Mouse (Mus musculus) thymus, postnatal 25 days (tissue): ENCODE data around the gene Olfr1033.
"Not testable (repeated sequence)": the region's sequence is repeated elsewhere in the genome, so short reads cannot be mapped to it uniquely, and the experiment has no call there.

Source experiments
- DNase-seq: peaks from one replicate; pipeline ENCODE4 v3.0.0; 2022

Gene Olfr1033

DNA sequence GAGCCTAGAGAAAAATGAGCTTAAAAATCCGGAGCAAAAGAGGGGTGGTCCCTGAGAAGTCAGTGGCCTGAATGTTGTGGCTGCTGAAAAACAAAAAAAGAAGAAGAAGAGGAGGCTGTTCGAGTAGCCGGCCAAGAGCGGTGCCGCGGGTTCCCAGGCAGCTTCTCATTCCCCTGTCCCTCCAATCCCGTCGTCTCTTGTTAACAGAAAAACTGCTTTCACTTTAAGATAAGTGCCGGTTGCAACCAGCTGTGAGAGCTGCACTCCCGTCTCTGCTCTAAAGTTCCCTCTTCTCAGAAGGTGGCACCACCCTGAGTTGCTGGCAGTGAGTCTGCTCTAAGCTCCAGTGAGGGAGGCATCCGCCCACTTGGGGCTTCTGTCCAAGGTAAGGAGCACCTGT, at the start of gene Olfr1033:
Olfr1033 (plus strand) TSS at position 228 of the 400 bp plus-strand sequence.
- not testable (repeated sequence) for DNase-seq

DNA sequence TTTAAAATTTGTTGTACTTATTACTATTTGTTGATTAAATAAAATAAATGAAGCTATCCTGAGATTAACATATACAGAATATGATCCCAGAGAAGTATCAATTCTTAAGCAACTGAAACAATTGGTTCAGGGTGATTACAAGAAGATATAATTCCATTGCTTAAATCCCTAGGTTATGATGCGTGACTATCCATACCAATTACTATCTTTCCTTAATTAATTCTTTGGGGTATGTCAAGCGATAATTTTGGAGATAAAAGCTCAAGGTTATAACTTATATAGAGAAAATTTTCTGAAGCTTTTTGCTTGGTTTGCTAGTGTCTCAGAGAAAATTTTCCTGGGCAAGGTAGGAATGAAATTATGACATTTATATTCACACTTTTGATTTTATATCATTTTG, 46.8 kb upstream of the Olfr1033 start, which contains the start of gene Olfr1029:
Olfr1029 (plus strand) TSS at position 301 of the 400 bp plus-strand sequence.
- no peak for DNase-seq

DNA sequence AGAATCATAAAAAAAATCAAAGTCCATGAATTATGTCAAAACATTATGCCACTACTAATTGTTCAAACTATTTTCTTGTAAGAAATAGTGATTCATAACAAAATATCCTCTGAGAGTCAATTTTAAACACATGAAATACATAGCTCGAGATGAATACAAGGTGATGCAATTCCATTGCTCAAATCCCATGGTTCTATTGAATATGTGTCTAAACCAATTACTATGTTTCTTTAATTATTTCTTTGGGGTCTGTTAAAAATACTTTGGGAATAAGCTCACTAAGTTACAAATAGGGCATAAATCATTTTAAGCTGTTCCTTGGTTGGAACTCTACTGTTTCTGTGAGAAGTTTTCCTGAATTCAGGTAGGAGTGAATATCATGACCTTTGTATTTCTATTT, 41.5 kb upstream of the Olfr1033 start, which contains the start of gene Olfr1030:
Olfr1030 (plus strand) TSS at position 301 of the 400 bp plus-strand sequence.
- DNase-seq, result no peak

DNA sequence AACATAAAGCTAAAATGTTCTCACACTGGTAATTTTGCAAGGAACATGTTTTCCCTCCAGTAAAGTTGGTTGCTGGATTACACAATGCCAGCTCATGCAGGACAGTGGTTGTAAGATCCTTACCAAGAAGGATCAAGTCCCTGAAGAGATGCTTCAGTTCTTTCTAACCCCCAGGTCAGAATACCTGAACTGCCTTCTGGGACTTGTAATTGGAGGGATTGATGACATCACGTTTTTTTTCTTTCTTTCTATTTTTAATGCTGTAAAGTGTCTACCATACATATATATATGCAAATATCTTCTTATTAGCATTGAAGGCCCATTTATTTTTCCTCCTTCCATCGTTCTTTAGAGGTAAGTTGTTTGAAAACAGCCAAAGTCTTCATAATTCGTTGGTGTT, 30.4 kb upstream of the Olfr1033 start, which contains the start of gene Olfr1031:
Olfr1031 (plus strand) TSS at position 301 of the 400 bp plus-strand sequence.
- DNase-seq, result no peak

DNA sequence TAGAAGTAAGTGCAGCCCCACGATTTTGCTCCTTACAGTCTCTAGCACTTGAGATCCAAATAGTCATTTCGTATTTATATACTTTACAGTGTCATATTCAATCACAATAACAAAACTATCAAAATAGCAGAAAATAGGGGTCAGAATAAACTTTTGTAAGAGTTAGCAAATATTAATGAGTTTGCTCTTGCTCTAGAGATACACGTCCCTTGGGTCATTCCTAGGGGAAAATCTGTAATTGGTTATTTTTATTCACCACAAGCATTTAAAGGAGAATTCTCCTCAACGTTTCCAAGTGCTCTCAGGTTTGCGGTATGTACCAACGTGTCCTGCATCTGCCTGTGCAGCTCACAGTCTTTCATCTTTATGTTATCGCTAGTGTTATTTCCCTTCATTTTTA, 15.2 kb upstream of the Olfr1033 start, which contains the start of gene Olfr1032:
Olfr1032 (plus strand) TSS at position 301 of the 400 bp plus-strand sequence.
- no peak for DNase-seq

DNA sequence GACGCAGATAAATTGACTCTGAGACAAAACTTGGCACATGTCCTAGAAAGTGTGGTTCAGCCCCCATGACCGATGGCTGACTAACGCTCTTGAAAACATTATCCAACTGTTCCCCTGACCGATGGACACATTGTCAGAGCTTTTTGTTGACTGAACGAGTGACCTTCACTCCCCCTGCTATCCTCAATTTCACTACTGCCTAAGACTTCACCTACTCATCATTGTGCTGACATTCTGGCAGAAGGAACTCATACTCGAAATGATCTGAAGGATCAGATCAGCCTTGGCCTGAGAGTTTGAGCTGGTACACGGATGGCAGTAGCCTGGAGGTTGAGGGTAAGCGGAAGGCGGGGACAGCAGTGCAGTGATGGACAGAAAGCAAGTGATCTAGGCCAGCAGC, 1.1 kb downstream of the Olfr1033 start:
- not testable (repeated sequence) for DNase-seq

DNA sequence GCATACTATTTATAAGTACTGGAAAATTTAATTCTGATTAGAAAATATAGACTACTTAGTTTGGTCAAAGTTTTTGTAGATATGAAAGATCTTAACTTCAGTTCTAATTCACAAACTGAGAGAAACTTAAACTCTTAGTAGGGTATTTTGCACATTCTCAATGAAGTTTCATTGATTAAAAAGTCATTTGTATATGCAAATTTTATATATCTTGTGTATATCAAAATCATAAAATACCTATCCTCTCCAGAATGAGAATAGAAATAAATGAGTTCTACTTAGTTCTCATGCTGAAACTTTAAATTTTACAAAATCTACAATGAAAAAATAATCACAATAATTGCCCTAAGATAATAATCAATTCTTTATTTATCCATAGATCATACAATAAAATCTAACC, 25.1 kb downstream of the Olfr1033 start, which contains the start of gene Olfr1034:
Olfr1034 (plus strand) TSS at position 301 of the 400 bp plus-strand sequence.
- no peak for DNase-seq

DNA sequence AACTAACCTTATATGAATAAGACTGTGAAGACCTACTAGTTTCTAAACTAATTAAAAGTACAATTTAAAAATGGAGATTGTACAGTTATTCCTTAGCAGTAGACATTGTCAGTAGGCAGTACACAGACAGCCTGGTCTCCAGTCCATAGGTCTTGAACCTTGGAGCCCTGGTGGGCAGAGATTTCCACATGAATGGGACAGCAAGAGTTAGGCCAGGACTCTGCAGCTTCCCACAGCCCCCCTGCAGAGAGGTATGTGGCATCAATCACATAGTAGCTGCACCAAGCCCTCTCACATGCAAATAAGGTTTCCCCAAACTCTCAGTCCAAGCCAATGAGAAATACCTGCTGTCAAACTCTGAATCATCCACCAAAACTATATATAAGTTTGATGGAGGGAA, 30.3 kb downstream of the Olfr1033 start:
- DNase-seq, result not testable (repeated sequence)

DNA sequence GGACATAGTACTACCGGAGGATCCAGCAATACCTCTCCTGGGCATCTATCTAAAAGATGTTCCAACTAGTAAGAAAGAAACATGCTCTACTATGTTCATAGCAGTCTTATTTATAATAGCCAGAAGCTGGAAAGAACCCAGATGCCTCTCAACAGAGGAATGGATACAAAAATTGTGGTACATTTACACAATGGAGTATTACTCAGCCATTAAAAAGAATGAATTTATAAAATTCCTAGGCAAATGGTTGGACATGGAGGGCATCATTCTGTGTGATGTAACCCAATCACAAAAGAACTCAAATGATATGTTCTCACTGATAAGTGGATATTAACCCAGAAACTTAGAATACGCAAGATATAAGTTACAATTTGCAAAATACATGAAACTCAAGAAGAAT, 43.3 kb downstream of the Olfr1033 start:
- not testable (repeated sequence) for DNase-seq

DNA sequence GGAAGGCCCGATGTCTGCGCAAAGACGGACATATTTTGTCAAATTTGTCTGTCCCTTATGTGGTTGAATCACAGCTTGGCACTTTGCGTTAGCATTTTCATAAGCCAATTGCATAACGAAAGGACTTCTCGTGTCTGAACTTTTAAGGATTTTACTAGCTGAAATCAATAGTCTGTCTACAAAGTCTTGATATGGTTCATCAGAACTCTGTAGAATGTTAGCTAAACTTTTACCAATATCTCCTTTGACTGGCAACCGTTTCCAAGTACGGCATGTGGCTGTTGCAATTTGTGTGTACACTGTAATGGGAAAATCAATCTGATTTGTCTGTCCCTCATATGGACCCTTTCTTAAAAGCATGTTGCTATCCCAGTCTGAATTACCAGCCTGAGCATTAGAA, 49.8 kb downstream of the Olfr1033 start:
- no peak for DNase-seq

DNA sequence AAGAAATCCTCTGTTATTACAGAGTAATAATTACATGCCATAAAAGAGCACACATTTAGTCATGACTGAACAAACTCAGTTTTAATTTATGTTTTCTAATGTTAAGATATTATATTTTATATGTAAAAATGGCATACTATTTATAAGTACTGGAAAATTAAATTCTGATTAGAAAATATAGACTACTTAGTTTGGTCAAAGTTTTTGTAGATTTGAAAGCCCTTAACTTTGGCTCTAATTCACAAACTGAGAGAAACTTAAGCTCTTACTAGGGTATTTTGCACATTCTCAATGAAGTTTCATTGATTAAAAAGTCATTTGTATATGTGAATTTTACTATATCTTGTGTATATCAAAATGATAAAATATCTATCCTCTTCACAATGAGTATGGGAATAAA, 53.3 kb downstream of the Olfr1033 start, which contains the start of gene Olfr1036:
Olfr1036 (plus strand) TSS at position 301 of the 400 bp plus-strand sequence.
- DNase-seq, result not testable (repeated sequence)

DNA sequence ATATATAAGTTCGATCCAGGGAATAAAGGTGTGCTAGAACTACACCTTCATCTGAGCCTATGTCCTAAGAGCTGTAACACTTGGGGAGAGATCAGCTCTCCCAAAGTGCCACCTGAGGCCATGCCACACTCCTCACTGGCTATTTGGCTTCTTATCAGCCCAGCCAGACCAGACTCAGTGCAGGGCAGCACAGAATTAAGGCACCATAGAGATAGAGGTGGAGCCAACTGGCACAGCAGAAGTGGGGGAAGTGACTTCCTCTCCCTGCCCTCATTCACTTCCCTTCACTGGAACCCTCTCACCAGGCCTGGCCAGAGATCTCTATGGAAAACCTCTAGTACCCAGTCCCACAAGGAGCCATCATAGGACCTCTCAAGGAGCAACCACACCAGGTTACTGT, 60.0 kb downstream of the Olfr1033 start:
- DNase-seq, result not testable (repeated sequence)

DNA sequence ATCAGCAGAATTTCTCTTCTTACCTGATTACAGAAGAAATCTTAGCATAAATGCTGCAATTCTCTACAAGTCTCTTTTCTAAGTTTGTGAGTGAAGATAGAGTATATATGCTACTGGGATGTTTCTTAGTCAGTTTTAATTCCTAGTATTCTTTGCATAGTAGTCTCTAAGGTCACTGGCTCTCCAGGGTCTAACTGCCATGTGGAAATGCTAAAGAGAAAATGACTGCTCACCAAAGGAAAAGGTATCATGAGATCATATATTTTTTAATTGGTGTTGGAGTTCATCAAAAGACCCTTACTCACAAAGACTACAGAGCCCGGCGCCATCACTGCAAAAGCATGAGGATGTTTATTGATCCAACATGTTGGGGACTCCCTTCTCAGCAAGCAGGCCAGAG, 66.9 kb downstream of the Olfr1033 start, which contains the start of gene Olfr1037:
Olfr1037 (minus strand) TSS at position 101 of the 400 bp plus-strand sequence.
- no peak for DNase-seq
